Comparison of ENCODE assay signal across 9 mouse cellular contexts in the genomic region with DNA sequence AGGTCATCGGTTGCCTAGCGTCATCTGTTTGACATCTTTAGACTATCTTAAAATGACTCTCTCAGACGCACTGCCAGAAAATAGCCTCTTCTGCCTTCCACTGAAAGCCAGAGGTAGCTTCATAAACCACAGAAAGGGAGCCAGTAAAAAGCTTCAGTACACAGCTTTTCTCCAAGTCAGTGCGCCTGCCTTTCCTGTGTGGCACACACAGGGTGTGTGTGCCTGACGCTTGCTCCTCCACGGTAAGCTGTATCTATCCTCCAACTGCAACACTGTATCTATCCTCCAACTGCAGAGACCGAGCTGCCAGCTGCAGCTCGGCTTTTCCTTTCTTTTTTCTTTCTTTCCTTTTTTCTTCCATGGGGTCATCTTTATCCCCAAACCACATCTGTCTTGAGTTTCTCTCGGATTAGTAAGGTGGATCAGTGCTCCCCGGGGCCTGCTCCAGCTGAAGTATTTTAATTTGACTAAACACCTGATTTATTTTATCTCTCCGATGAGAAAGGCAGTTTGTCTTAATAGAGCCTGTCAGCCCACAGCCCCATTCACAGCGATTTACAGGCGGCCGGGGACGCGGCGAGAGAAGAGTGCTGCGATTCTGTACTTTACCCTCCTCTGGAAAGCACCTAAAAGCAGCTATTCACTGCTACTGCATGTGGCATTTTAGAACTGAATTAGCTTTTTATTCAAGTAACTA.
A peak's percentile ranks its signal among the peaks of the same experiment; 100 is the strongest.
DNase-seq lines count a peak whose midpoint lies in the region; ATAC-seq lines count a peak whose summit lies in the region.
"Had no signal": no experiment of that assay in that cellular context is flagged by ENCODE, and none has a peak within 500 bp of the region (broad histone marks: within the 10 kb centered on the region; RNA-seq: fewer than 3 reads in every experiment).

No protein-coding gene starts in this region.

- H3K4me2 ChIP-seq in heart, embryonic 11.5 days: peak overlapping the region; percentile 55
- H3K4me2 ChIP-seq in midbrain, embryonic 11.5 days: peak overlapping the region; percentile 42

- H3K4me3 ChIP-seq in heart, embryonic 11.5 days (ENCODE audit: low read depth, low read length): peak overlapping the region; percentile 21; the same call in 1 of the 2 replicates
- H3K4me3 ChIP-seq in hindbrain, embryonic 10.5 days: peak overlapping the region; percentile 25; the same call in 1 of the 2 replicates
- peak overlapping the region; percentile 13; the same call in 1 of the 2 replicates for H3K4me3 ChIP-seq in midbrain, embryonic 11.5 days (ENCODE audit: low read depth, low read length)

- peaks cover 19% of the 10 kb centered on the region; the same call in 1 of the 2 replicates for H3K4me1 ChIP-seq in heart, embryonic 11.5 days (ENCODE audit: control insufficient read depth, insufficient read depth, low read length)
- H3K4me1 ChIP-seq in hindbrain, embryonic 10.5 days (replicated peaks): peaks cover 44% of the 10 kb centered on the region
- H3K4me1 ChIP-seq in midbrain, embryonic 11.5 days (ENCODE audit: control insufficient read depth, insufficient read depth, low read length): peaks cover 25% of the 10 kb centered on the region

- no peak overlapping the region for H3K27ac ChIP-seq in heart, embryonic 11.5 days (ENCODE audit: low read depth, low read length)
- H3K27ac ChIP-seq in hindbrain, embryonic 10.5 days: no peak overlapping the region; the same call in 1 of the 2 replicates
- peak overlapping the region; percentile 30; the same call in 1 of the 2 replicates for H3K27ac ChIP-seq in midbrain, embryonic 11.5 days (ENCODE audit: low read depth, low read length)

- no peak for DNase-seq in heart, adult 8-10 months (ENCODE audit: low spot score)
- DNase-seq in embryo, embryonic 11 days: peak; percentile 70
- DNase-seq in hindbrain, embryonic 10.5 days (ENCODE audit: low spot score): no peak
- DNase-seq in midbrain, embryonic 11.5 days (ENCODE audit: low spot score, missing footprints): peak; percentile 88
- DNase-seq in thymus, postnatal 25 days: no peak
- DNase-seq in layer of hippocampus, adult 8-10 months (ENCODE audit: low spot score in 2 of 2): no peak
- DNase-seq in adrenal gland, postnatal 14 days: no peak

- no peaks in the 10 kb centered on the region for H3K9me3 ChIP-seq in heart, embryonic 11.5 days (replicated peaks; ENCODE audit: control insufficient read depth, low read length)
- H3K9me3 ChIP-seq in hindbrain, embryonic 10.5 days: no peaks in the 10 kb centered on the region
- no peaks in the 10 kb centered on the region for H3K9me3 ChIP-seq in midbrain, embryonic 11.5 days (ENCODE audit: control insufficient read depth, low read length)

- H3K27me3 ChIP-seq in heart, embryonic 11.5 days (ENCODE audit: control insufficient read depth, insufficient read depth, low read length): no peaks in the 10 kb centered on the region
- no peaks in the 10 kb centered on the region for H3K27me3 ChIP-seq in hindbrain, embryonic 10.5 days (ENCODE audit: insufficient read depth, poor library complexity, severe bottlenecking)
- H3K27me3 ChIP-seq in midbrain, embryonic 11.5 days (ENCODE audit: control insufficient read depth, insufficient read depth, low read length): no peaks in the 10 kb centered on the region
- H3K27me3 ChIP-seq: CH12.LX had no signal

- 0 out of 2 replicates have a peak overlapping the region, but pooled peaks have one; percentile 58 for H3K9ac ChIP-seq in heart, embryonic 11.5 days (ENCODE audit: low read depth, low read length)
- H3K9ac ChIP-seq in midbrain, embryonic 11.5 days (ENCODE audit: low read length): peak overlapping the region; percentile 47

- 43% methylated on average over 18 of the region's 18 CpGs for WGBS in heart, embryonic 11.5 days (ENCODE audit: insufficient replicate concordance)
- WGBS in hindbrain, embryonic 10.5 days: 48% methylated on average over 18 of the region's 18 CpGs
- WGBS in midbrain, embryonic 11.5 days: 25% methylated on average over 18 of the region's 18 CpGs

- ATAC-seq in heart, embryonic 11.5 days (replicated peaks; ENCODE audit: insufficient number of reproducible peaks, low FRiP score, low TSS enrichment): no peak
- no peak for ATAC-seq in midbrain, embryonic 11.5 days (ENCODE audit: low FRiP score)

- H3K36me3 ChIP-seq in heart, embryonic 11.5 days (ENCODE audit: control insufficient read depth, insufficient read depth, low read length): no peaks in the 10 kb centered on the region
- H3K36me3 ChIP-seq in hindbrain, embryonic 10.5 days: no peaks in the 10 kb centered on the region
- no peaks in the 10 kb centered on the region for H3K36me3 ChIP-seq in midbrain, embryonic 11.5 days (ENCODE audit: control insufficient read depth, insufficient read depth, low read length)

Comparison
In these comparisons a context has a peak if more than half of its experiments do, and no peak if none do; other contexts are left out.
1. DNase-seq: peak in embryo, embryonic 11 days (single experiment) and midbrain, embryonic 11.5 days (single experiment); none in heart, adult 8-10 months (single experiment), hindbrain, embryonic 10.5 days (single experiment), thymus, postnatal 25 days (single experiment), layer of hippocampus, adult 8-10 months (0 of 2) and adrenal gland, postnatal 14 days (single experiment).
2. Peak in every context shown above with its lines, with median percentiles within 50 percentile points of each other: H3K4me3 ChIP-seq.